Mouse (Mus musculus): ENCODE data around the gene Copz2.
"Not testable (repeated sequence)": the region's sequence is repeated elsewhere in the genome, so short reads cannot be mapped to it uniquely, and the experiment has no call there.

The Copz2 gene

GRCm38 (mm10) chr11:96828881-96829280 is 20.8 kb upstream of the Copz2 start:
- DNase-seq (ENCODE audit: low spot score in 2 of 2): no peak

- DNase-seq (ENCODE audit: low spot score in 2 of 2): peak; percentile 58 to 59
These were observed 20.3 kb upstream of the Copz2 start for GRCm38 (mm10) chr11:96829403-96829812.

DNA sequence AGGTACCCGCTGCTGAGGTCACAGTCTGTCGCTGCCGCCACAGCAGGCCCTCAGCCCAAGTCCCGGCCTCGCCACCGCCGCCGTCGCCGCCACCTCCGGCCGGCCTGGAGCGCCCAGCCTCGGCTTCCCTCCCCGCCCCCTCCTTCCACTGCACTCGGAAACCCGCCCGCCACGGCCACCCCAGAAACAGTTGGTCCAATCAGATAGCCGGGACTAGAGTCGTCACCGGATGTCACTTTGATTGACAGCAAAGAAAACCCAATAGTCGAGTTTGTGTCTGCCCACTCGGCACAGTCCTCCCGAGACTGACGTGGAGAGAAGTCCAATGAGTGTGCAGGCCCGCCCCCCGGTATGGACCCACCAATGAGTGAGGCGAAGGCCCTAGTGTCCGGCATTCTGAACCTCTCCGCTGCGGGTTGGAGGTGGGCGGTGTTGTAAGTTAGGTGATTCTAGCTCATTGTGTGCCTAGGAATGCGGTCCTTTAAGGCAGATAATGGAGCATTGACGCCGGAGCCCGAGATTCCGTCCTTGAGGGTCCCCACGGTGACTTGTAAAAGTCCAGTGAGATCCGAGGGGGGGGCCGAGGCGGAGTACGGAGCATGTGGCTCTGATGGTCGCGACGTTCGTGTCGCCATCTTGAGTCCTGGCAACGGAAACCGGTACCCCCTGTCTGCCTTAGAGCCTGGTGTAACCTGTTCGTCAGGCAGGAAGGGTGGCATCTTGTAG is 19.7 kb upstream of the Copz2 start, which contains the start of gene Nfe2l1:
Nfe2l1 (minus strand) TSS at position 156 of the 726 bp plus-strand sequence.
- DNase-seq (ENCODE audit: low spot score in 2 of 2): peak; percentile 97 to 99

DNA sequence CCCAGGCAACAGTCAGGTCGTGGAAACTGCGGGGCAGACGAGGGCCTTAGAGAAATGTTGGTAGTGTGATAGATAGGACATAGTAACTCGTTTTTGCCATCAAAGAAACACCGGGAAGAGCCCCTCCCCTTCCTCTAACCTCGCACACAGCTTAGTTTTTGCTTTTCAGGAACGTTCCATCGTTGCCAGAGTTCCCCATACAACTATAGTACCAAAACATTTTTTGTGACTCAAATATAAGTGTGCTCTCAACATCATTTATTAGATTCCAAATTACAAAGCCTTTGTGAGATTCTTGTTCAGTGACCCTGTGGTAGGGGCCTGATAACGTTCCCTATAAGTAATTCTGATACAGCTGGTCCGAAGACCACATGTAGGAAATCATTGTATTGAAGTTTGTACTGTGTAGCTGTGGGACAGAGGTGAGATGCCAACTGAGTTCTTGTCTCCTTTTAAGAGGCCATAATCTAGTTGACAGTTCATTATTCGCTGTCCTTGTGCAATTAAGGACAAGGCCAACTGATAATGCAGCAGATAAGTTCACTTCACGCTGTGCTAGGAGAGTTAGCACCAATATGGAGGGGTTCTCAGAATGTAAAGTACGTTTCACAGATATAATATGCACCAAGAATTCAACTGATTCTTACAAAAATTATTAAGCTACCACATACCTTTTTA is 19.0 kb upstream of the Copz2 start:
- no peak for DNase-seq (ENCODE audit: low spot score in 2 of 2)

DNA sequence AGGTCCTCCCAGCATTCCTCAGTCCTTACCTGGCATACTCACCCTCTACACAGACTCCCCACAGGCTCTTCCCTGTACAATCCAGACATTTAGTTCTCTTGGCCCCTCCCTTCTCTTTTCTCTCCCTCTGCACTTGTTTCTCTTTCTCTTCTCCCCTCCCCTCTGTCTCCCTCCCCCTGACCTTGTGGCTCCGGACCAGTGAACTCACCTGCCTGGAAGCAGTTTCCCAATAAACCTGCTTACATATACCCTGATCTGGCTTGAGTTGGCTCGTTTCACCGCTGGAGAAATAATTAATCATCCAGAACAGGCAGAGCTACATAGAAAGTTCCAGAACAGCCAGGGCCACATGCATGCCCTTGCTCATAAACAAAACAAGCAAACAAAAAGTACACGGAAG is 18.2 kb upstream of the Copz2 start:
- DNase-seq (ENCODE audit: low spot score in 2 of 2): no peak

DNA sequence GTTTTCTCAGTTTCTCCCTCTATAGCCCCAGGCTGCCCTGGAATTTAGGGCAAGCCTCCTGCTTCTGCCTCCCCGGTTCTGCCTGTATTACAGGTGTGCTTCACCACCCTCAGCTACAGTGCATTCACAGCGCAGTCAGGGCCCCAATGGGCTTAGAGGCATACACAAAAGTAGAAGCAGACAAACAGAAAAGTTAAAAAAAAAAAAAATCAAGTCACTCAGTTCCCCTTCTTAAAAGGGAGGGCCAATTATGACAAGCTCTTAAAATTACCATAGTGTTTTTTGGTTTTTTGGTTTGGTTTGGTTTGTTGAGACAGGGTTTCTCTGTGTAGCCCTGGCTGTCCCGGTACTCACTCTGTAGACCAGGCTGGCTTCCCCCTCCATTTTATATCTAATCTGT is 17.1 kb upstream of the Copz2 start:
- DNase-seq (ENCODE audit: low spot score in 2 of 2): no peak

DNA sequence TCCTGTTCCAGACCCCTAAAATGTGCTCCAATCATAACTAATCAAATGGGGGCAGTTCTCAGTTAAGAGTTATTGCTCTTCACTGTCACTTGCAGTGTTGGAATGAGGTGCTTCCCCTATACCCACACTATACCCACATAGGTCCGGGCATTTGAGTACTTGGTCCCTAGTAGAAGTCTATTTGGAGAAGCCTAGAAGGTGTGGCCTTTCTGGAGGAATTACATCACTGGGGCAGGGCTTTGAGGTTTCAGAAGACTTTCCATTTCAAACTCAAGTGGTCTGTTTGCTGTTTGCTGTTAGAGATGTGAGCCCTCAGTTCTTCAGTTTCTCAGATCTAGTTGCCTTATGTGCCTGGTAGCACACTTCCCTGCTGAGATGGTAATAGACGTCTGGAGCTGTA is 16.7 kb upstream of the Copz2 start:
- no peak for DNase-seq (ENCODE audit: low spot score in 2 of 2)

DNA sequence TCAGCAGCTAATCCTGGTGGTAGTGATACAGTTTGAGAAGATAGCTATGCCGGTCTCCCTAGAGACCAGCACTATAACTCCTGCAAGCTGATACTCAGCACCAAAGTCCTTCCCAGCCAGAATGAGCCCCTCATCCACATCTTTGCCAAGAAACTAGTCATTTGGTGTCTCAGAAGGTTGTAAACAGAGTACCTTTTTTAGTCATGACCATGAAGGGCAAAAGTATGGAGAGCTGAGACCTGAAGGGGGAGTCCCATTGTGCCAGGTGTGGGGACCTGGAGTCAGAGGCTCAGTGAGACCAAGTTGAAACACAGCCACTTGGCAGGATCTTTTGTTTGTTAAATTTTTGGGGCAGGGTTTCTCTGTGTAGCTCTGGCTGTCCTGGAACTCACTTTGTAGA is 15.5 kb upstream of the Copz2 start:
- no peak for DNase-seq (ENCODE audit: low spot score in 2 of 2)

- DNase-seq (ENCODE audit: low spot score in 2 of 2): no peak
These were observed 12.4 kb upstream of the Copz2 start for GRCm38 (mm10) chr11:96837298-96837697.

DNA sequence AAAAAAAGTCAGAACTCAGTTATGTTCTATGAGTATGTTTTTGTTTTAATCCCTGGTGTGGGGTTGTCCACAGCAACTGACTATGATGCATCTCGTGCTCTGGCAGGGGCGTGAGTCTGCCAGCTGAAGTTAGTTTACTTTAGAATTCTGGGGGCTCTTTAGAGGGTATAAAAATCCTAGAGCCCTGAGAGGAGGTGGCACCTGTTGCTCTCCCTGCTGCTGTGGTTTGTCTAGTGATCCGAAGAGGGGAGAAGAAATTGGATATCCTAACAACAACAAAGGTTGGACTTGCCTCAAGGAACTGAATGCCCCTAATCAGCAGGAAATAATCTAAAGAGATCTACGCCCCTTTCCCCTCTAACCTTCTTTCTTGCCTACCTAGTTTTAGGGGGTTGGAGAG is 11.3 kb upstream of the Copz2 start:
- DNase-seq (ENCODE audit: low spot score in 2 of 2): no peak

DNA sequence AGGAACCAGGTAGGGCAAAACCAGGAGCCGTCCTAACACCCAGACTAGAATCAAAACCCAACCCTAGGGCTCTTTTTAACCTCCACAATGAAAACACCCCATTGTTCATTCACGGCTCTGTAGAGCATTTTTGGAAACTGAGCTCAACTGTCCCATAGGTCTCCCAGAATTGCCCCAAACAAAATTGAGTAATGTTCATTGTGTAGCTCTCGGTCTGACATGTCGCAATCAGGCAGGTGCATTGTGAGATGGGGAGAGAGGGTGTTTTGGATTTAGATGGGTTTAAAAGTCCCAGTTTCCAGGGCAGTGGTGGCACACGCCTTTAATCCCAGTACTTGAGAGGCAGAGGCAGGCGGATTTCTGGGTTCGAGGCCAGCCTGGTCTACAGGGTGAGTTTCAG is 10.2 kb upstream of the Copz2 start:
- DNase-seq (ENCODE audit: low spot score in 2 of 2): no peak

DNA sequence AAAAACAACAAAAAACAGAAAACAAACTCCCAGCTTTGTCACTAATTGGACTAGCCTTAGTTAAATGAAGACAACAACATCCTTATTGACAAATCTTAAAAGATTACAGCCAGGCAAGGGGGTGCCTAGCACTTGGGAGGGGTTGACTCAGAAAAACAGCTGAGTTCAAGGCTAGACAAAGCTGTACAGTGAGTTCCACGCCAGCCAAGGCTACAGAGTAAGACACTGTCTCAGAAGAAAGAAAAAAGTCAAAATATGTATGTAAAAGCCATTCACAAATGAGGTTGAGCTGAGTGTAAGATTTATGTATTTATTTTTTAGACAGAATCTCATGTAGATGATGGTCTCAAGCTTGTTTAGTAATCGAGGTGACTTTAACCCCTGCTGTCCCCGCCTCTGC is 9.8 kb upstream of the Copz2 start:
- DNase-seq (ENCODE audit: low spot score in 2 of 2): no peak

DNA sequence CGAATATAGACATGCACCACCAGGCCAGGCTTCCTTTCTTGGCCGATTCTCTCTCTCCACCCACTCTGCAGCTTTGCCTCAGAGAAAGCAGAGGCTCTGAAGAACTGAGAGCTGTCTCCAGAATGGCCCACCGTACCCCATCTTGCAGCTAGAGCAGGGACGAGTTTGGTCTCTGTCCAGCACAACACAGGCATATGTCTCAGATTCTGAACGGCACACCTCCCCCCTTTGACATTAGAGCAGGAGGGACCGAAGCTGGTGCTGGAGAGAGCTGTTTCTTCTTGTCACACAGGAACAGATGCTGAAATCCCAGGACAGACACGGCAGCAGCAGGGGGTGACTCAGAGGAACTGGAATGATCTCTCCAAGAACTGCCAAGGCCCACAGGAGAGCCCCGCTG is 9.4 kb upstream of the Copz2 start:
- DNase-seq (ENCODE audit: low spot score in 2 of 2): peak; percentile 48 to 62

- no peak for DNase-seq (ENCODE audit: low spot score in 2 of 2)
These were observed 6.0 kb upstream of the Copz2 start for GRCm38 (mm10) chr11:96843627-96844026.

DNA sequence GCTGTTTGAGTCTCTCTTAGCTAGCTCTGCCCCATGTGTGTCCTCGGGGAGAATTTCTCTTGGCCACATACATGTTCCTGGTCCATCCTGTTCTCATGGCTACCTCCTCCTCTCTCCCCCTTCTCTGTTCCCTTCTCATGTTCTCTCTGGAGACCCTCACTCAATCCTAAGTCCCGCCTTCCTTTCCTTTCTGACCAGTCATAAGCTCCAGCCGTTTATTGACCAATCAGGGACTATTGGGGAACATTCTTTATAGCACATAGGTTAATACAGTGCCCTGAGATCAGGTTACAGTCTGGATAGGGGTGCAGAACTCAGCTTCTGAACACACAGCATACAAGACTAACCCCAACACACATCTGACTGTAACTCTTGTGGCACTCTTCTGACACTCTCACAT is 2.4 kb upstream of the Copz2 start:
- no peak for DNase-seq (ENCODE audit: low spot score in 2 of 2)

GRCm38 (mm10) chr11:96848694-96849093 is 976 bp upstream of the Copz2 start:
- no peak for DNase-seq (ENCODE audit: low spot score in 2 of 2)

DNA sequence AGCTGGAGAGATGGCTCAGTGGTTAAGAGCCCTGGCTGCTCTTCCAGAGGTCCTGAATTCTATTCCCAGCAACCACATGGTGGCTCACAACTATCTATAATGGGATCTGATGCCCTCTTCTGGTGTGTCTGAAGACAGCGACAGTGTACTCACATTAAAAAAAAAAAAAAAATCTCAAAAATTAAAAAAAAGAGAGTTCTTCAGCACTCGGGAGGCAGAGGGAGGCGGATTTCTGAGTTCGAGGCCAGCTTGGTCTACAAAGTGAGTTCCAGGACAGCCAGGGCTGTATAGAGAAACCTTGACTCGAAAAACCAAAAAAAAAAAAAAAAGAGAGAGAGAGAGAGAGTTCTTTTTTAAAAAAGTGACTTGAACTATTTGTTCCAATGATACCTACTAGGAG is 525 bp upstream of the Copz2 start:
- DNase-seq (ENCODE audit: low spot score in 2 of 2): not testable (repeated sequence)

GRCm38 (mm10) chr11:96857446-96857845 is 7.8 kb downstream of the Copz2 start:
- no peak for DNase-seq (ENCODE audit: low spot score in 2 of 2)

DNA sequence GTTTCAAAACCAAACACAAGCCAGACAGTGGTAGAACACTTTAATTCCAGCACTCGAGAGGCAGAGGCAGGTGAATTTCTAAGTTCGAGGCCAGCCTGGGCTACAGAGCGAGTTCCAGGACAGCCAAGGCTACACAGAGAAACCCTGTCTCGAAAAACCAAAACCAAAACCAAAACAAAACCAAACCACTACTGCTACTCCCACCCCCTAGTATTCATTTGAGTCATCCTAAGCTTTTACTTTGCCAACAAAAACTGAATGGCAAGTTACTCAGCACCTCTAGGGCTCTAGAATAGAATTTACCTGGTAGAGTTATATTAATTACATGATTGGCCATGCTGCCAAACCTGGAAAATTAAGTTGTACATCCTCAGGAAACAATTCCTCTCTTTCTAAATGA is 10.0 kb downstream of the Copz2 start:
- DNase-seq (ENCODE audit: low spot score in 2 of 2): no peak

- DNase-seq (ENCODE audit: low spot score in 2 of 2): peak; percentile 46 to 62
These were observed 10.9 kb downstream of the Copz2 start for GRCm38 (mm10) chr11:96860564-96860963.

DNA sequence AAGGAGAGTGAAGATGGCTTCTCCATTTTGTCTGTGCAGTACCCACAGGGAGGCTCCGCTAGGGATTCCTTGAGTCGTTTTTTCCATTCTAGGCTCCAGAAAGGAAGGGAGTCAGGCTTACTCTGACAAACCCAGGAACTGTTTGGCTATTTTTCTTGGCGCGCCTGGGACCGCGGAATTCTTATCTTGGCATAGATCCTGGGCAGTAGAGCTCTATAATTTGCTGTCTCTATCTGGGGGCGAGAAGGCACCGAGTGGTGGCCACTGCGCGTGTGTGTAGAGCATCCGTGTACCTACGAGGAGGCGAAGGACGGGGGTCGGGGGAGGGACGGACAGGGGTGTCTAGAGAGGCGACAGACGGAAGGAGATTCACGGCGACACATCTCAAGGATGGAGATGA is 11.8 kb downstream of the Copz2 start:
- no peak for DNase-seq (ENCODE audit: low spot score in 2 of 2)

- DNase-seq (ENCODE audit: low spot score in 2 of 2): peak; percentile 88 to 92
These were observed 12.2 kb downstream of the Copz2 start for GRCm38 (mm10) chr11:96861878-96862289.

GRCm38 (mm10) chr11:96862534-96862933 is 12.9 kb downstream of the Copz2 start:
- DNase-seq (ENCODE audit: low spot score in 2 of 2): no peak
